Mouse (Mus musculus): Measurements from ENCODE around the gene Timp2.
"Not testable (repeated sequence)": the region's sequence is repeated elsewhere in the genome, so short reads cannot be mapped to it uniquely, and the experiment has no call there.

The Timp2 gene

GRCm38 (mm10) chr11:118355640-118356039 is at the start of gene Timp2:
Timp2 (minus strand) TSS chr11:118355740.
- no peak for DNase-seq (ENCODE audit: low read depth, low spot score)

- DNase-seq (ENCODE audit: low read depth, low spot score), result no peak
Observed at GRCm38 (mm10) chr11:118405311-118405710, 49.8 kb upstream of the Timp2 start.

- no peak for DNase-seq (ENCODE audit: low read depth, low spot score)
Observed at GRCm38 (mm10) chr11:118403951-118404899, 48.7 kb upstream of the Timp2 start.

- DNase-seq (ENCODE audit: low read depth, low spot score), result no peak
Observed at GRCm38 (mm10) chr11:118403183-118403582, 47.6 kb upstream of the Timp2 start.

- peak; percentile 12 for DNase-seq (ENCODE audit: low read depth, low spot score)
Observed at GRCm38 (mm10) chr11:118401760-118402280, 46.3 kb upstream of the Timp2 start, which contains the start of gene Lgals3bp. Lgals3bp (minus strand) TSS chr11:118402092.

- no peak for DNase-seq (ENCODE audit: low read depth, low spot score)
Observed at GRCm38 (mm10) chr11:118401195-118401594, 45.7 kb upstream of the Timp2 start.

GRCm38 (mm10) chr11:118400566-118400936 is 45.0 kb upstream of the Timp2 start:
- DNase-seq (ENCODE audit: low read depth, low spot score), result no peak

- DNase-seq (ENCODE audit: low read depth, low spot score), result no peak
Observed at GRCm38 (mm10) chr11:118399891-118400565, 44.5 kb upstream of the Timp2 start.

- no peak for DNase-seq (ENCODE audit: low read depth, low spot score)
Observed at GRCm38 (mm10) chr11:118397806-118398530, 42.4 kb upstream of the Timp2 start.

GRCm38 (mm10) chr11:118394538-118394937 is 39.0 kb upstream of the Timp2 start:
- DNase-seq (ENCODE audit: low read depth, low spot score), result no peak

- no peak for DNase-seq (ENCODE audit: low read depth, low spot score)
Observed at GRCm38 (mm10) chr11:118393991-118394390, 38.5 kb upstream of the Timp2 start.

GRCm38 (mm10) chr11:118387816-118388215 is 32.3 kb upstream of the Timp2 start:
- not testable (repeated sequence) for DNase-seq (ENCODE audit: low read depth, low spot score)

- peak; percentile 80 for DNase-seq (ENCODE audit: low read depth, low spot score)
Observed at GRCm38 (mm10) chr11:118379251-118380009, 23.9 kb upstream of the Timp2 start.

GRCm38 (mm10) chr11:118378656-118379055 is 23.1 kb upstream of the Timp2 start:
- no peak for DNase-seq (ENCODE audit: low read depth, low spot score)

GRCm38 (mm10) chr11:118376323-118376722 is 20.8 kb upstream of the Timp2 start:
- DNase-seq (ENCODE audit: low read depth, low spot score), result not testable (repeated sequence)

- DNase-seq (ENCODE audit: low read depth, low spot score), result peak; percentile 29
Observed at GRCm38 (mm10) chr11:118375881-118376280, 20.3 kb upstream of the Timp2 start.

GRCm38 (mm10) chr11:118375461-118375860 is 19.9 kb upstream of the Timp2 start:
- no peak for DNase-seq (ENCODE audit: low read depth, low spot score)

- DNase-seq (ENCODE audit: low read depth, low spot score), result peak; percentile 49
Observed at GRCm38 (mm10) chr11:118375006-118375405, 19.5 kb upstream of the Timp2 start.

- DNase-seq (ENCODE audit: low read depth, low spot score), result no peak
Observed at GRCm38 (mm10) chr11:118374506-118374905, 19.0 kb upstream of the Timp2 start.

GRCm38 (mm10) chr11:118372641-118373040 is 17.1 kb upstream of the Timp2 start:
- DNase-seq (ENCODE audit: low read depth, low spot score), result no peak

GRCm38 (mm10) chr11:118371876-118372275 is 16.3 kb upstream of the Timp2 start:
- no peak for DNase-seq (ENCODE audit: low read depth, low spot score)
